Mouse (Mus musculus): ENCODE results near the gene Ywhah.

DNA sequence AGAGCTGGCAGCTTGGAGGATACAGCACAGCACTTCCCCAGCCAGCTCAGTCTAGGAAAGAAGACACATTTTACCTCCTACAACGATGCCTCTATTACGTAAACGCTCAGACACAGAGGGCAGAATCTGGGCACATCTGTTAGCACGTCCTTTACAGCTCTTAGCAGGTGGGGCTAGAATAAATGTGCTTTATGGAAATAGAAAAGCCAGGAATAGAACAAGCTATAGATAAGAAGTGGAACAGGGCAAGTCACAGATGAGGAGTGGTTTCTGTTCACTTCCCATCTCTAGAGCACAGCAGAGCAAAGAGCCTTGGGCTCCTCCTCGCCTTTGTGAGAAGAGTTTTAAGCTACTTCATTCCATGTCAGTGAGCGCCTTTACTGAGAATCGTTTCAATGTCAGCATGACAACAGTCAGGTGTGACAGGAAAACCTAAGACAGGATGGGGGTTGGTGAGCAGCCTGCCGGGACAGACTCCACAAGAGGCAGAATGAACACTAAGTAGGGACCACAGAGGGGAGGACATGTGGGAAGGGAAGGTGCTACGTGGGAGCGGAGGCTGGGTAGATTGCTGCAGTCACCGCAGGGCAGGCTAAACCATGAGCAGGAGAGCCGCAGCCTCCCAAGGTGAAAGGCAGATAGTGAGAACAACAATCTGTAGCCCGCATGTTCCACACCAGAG lies 28.5 kb upstream of the Ywhah start:
- TF ChIP-seq CTCF (IDR thresholded peaks at IDR 0.05; ENCODE audit: control insufficient read depth, insufficient read depth, low read length) (no peak), POLR2A (IDR thresholded peaks at IDR 0.05; ENCODE audit: borderline replicate concordance, control insufficient read depth, low read depth, low read length) (no peak)
